Mouse (Mus musculus) lung, embryonic 16.5 days (tissue): ENCODE measurements around the gene Clpx. TPM values are rescaled to one million over a fixed set of nuclear protein-coding genes. Genes with fewer than 3 reads are reported as not detected.
"Not testable (repeated sequence)": the region's sequence is repeated elsewhere in the genome, so short reads cannot be mapped to it uniquely, and the experiment has no call there.

Source experiments
- ATAC-seq: fragments of 200-750 bp; cut with Nextera tagmentation; 2 replicates; pipeline ENCODE4 v1.8.0; 2017; ENCODE audit warnings: low read depth, mild to moderate bottlenecking, moderate library complexity
- H3K27ac ChIP-seq: fragments of 300-500 bp; sonication (generic); 2 replicates; pipeline ENCODE4 v1.5.1; 2014; ENCODE audit warnings: mild to moderate bottlenecking, control low read depth, low read length
- H3K27me3 ChIP-seq: fragments of 300-500 bp; sonication (generic); 2 replicates; pipeline ENCODE4 v1.6.1; 2014; ENCODE audit warnings: low read depth, low read length, mixed read lengths; ENCODE audit not compliant: control insufficient read depth, insufficient read depth
- H3K36me3 ChIP-seq: fragments of 300-500 bp; sonication (generic); 2 replicates; pipeline ENCODE4 v1.6.1; 2014; ENCODE audit warnings: low read length; ENCODE audit not compliant: control insufficient read depth, insufficient read depth
- H3K4me1 ChIP-seq: fragments of 300-500 bp; sonication (generic); replicated peaks from 2 replicates; pipeline ENCODE4 v1.6.1; 2014; ENCODE audit warnings: low read length, mixed read lengths; ENCODE audit not compliant: control insufficient read depth, insufficient read depth
- H3K4me2 ChIP-seq: fragments of 300-500 bp; sonication (generic); 2 replicates; pipeline ENCODE4 v1.6.1; 2014; ENCODE audit warnings: low read depth, low read length, control low read depth
- H3K4me3 ChIP-seq: fragments of 300-500 bp; sonication (generic); 2 replicates; pipeline ENCODE4 v1.5.1; 2014; ENCODE audit warnings: mild to moderate bottlenecking, low read length, control low read depth
- H3K9ac ChIP-seq: fragments of 300-500 bp; sonication (generic); 2 replicates; pipeline ENCODE4 v1.6.1; 2014; ENCODE audit warnings: low read length, control low read depth
- H3K9me3 ChIP-seq: fragments of 300-500 bp; sonication (generic); 2 replicates; pipeline ENCODE4 v1.6.1; 2016; ENCODE audit warnings: low read length; ENCODE audit not compliant: control insufficient read depth
- WGBS: fragments of 180-500 bp; shearing (Covaris S2); extraction: QIAGEN DNeasy Blood & Tissue Kit; methylation state at CpG from one replicate; pipeline ENCODE4 v1.1.7; 2014; 5-methylcytosine and 5-hydroxymethylcytosine counted together
- polyA plus RNA-seq: library from polyadenylated mRNA; unstranded; fragments of >200 nt; fragmentation: Nextera tagmentation; extraction: Ambion mirVana; gene quantifications from 2 replicates; pipeline ENCODE4 v1.2.1, GENCODE M21; 2015

Gene Clpx
- polyA plus RNA-seq, 1 experiment from 2014 or later = 51.8 TPM

GRCm38 (mm10) chr9:65262641-65263120, 31.4 kb upstream of the Clpx start:
- ATAC-seq = no peak
- no peaks in the 10 kb centered on the region for H3K27me3 ChIP-seq
- H3K4me1 ChIP-seq = no peaks in the 10 kb centered on the region
- no peak overlapping the region for H3K9ac ChIP-seq
- H3K9me3 ChIP-seq = no peaks in the 10 kb centered on the region
- WGBS = 87% methylated on average over 3 of the region's 3 CpGs
- H3K4me2 ChIP-seq = no peak overlapping the region
- no peaks in the 10 kb centered on the region for H3K36me3 ChIP-seq
- H3K4me3 ChIP-seq = no peak overlapping the region
- no peak overlapping the region for H3K27ac ChIP-seq

- H3K27ac ChIP-seq = no peak within 1 kb of the TSS
- H3K4me3 ChIP-seq = no peak within 1 kb of the TSS
- peaks cover 2% of the 10 kb centered on the region; the same call in 1 of the 2 replicates for H3K4me1 ChIP-seq
- H3K9me3 ChIP-seq = no peaks in the 10 kb centered on the region
- 47% methylated on average over 5 of the region's 5 CpGs for WGBS
- H3K27me3 ChIP-seq = no peaks in the 10 kb centered on the region
- H3K9ac ChIP-seq = no peak within 1 kb of the TSS
- H3K4me2 ChIP-seq = no peak within 1 kb of the TSS
- H3K36me3 ChIP-seq = no peaks in the 10 kb centered on the region
- ATAC-seq = peak; percentile 61; the same call in 1 of the 2 replicates
Observed at GRCm38 (mm10) chr9:65264959-65265358, 29.1 kb upstream of the Clpx start, which contains the start of gene Cilp. Gene Cilp (plus strand): TSS chr9:65265180.

GRCm38 (mm10) chr9:65267742-65268515, 26.1 kb upstream of the Clpx start:
- Histone ChIP-seq H3K27ac (no peak overlapping the region), H3K4me3 (no peak overlapping the region), H3K9me3 (no peaks in the 10 kb centered on the region), H3K4me1 (peaks cover 2% of the 10 kb centered on the region; the same call in 1 of the 2 replicates), H3K36me3 (no peaks in the 10 kb centered on the region), H3K27me3 (no peaks in the 10 kb centered on the region), H3K4me2 (no peak overlapping the region), H3K9ac (no peak overlapping the region)
- ATAC-seq = no peak
- 44% methylated on average over 7 of the region's 7 CpGs for WGBS

GRCm38 (mm10) chr9:65273048-65273809, 20.8 kb upstream of the Clpx start:
- peaks cover under 1% of the 10 kb centered on the region; the same call in 1 of the 2 replicates for H3K4me1 ChIP-seq
- H3K4me3 ChIP-seq = no peak overlapping the region
- H3K36me3 ChIP-seq = no peaks in the 10 kb centered on the region
- no peak overlapping the region for H3K27ac ChIP-seq
- H3K4me2 ChIP-seq = no peak overlapping the region
- ATAC-seq = no peak
- no peaks in the 10 kb centered on the region for H3K27me3 ChIP-seq
- no peaks in the 10 kb centered on the region for H3K9me3 ChIP-seq
- H3K9ac ChIP-seq = no peak overlapping the region
- WGBS = 83% methylated on average over 13 of the region's 13 CpGs

- no peak overlapping the region for H3K27ac ChIP-seq
- 80% methylated on average over 4 of the region's 4 CpGs for WGBS
- ATAC-seq = no peak
- no peak overlapping the region for H3K4me3 ChIP-seq
- no peaks in the 10 kb centered on the region for H3K27me3 ChIP-seq
- H3K9me3 ChIP-seq = no peaks in the 10 kb centered on the region
- no peaks in the 10 kb centered on the region for H3K36me3 ChIP-seq
- no peak overlapping the region for H3K4me2 ChIP-seq
- H3K4me1 ChIP-seq = no peaks in the 10 kb centered on the region
- no peak overlapping the region for H3K9ac ChIP-seq
Observed at GRCm38 (mm10) chr9:65273873-65274272, 20.2 kb upstream of the Clpx start.

GRCm38 (mm10) chr9:65274851-65275250, 19.2 kb upstream of the Clpx start:
- H3K4me2 ChIP-seq, H3K9ac ChIP-seq, H3K27me3 ChIP-seq, H3K36me3 ChIP-seq, ATAC-seq, H3K27ac ChIP-seq, H3K4me3 ChIP-seq, H3K9me3 ChIP-seq, H3K4me1 ChIP-seq: not testable (repeated sequence)
- WGBS = 69% methylated on average over 3 of the region's 3 CpGs

- Histone ChIP-seq H3K9me3 (no peaks in the 10 kb centered on the region), H3K4me3 (no peak overlapping the region), H3K27me3 (no peaks in the 10 kb centered on the region), H3K9ac (no peak overlapping the region), H3K27ac (no peak overlapping the region), H3K4me1 (no peaks in the 10 kb centered on the region), H3K4me2 (no peak overlapping the region), H3K36me3 (no peaks in the 10 kb centered on the region)
- 77% methylated on average over 4 of the region's 4 CpGs for WGBS
- ATAC-seq = no peak
Observed at GRCm38 (mm10) chr9:65275810-65276530, 18.1 kb upstream of the Clpx start.

- Histone ChIP-seq H3K9ac (no peak overlapping the region), H3K4me2 (no peak overlapping the region), H3K9me3 (no peaks in the 10 kb centered on the region), H3K27ac (no peak overlapping the region), H3K36me3 (no peaks in the 10 kb centered on the region), H3K4me3 (no peak overlapping the region), H3K4me1 (no peaks in the 10 kb centered on the region), H3K27me3 (0 out of 2 replicates have a peak, but pooled peaks cover 4% of the 10 kb centered on the region)
- WGBS = 60% methylated on average over 5 of the region's 5 CpGs
- ATAC-seq = no peak
Observed at GRCm38 (mm10) chr9:65281536-65282151, 12.4 kb upstream of the Clpx start.
